Mouse (Mus musculus) limb, embryonic 10.5 days (tissue): ENCODE measurements around the gene Dynlt1a. TPM values are rescaled to one million over a fixed set of nuclear protein-coding genes. Genes with fewer than 3 reads are reported as not detected.
"Not testable (repeated sequence)": the region's sequence is repeated elsewhere in the genome, so short reads cannot be mapped to it uniquely, and the experiment has no call there.

Experiments used
- DNase-seq: peaks from one replicate; pipeline ENCODE4 v3.0.0-alpha.2; 2017; ENCODE audit warnings: low spot score
- H3K27ac ChIP-seq: fragments of 300-500 bp; sonication (generic); 2 replicates; pipeline ENCODE4 v1.5.1; 2016; ENCODE audit warnings: mild to moderate bottlenecking
- H3K27me3 ChIP-seq: fragments of 300-500 bp; sonication (generic); 2 replicates; pipeline ENCODE4 v1.6.1; 2016; ENCODE audit warnings: low read depth, mild to moderate bottlenecking; ENCODE audit not compliant: poor library complexity, severe bottlenecking
- H3K36me3 ChIP-seq: fragments of 300-500 bp; sonication (generic); 2 replicates; pipeline ENCODE4 v1.6.1; 2016; ENCODE audit warnings: mild to moderate bottlenecking, moderate library complexity
- H3K4me1 ChIP-seq: fragments of 300-500 bp; sonication (generic); 2 replicates; pipeline ENCODE4 v1.6.1; 2016
- H3K4me3 ChIP-seq: fragments of 300-500 bp; sonication (generic); 2 replicates; pipeline ENCODE4 v1.5.1; 2016; ENCODE audit warnings: mild to moderate bottlenecking, moderate library complexity
- H3K9me3 ChIP-seq: fragments of 300-500 bp; sonication (generic); replicated peaks from 2 replicates; pipeline ENCODE4 v1.6.1; 2016; ENCODE audit warnings: mild to moderate bottlenecking
- WGBS: fragments of 180-500 bp; shearing (Covaris S2); methylation state at CpG from one replicate; pipeline ENCODE4 v1.1.7; 2016; 5-methylcytosine and 5-hydroxymethylcytosine counted together
- polyA plus RNA-seq: library from polyadenylated mRNA; unstranded; fragments of >200 nt; fragmentation: Nextera tagmentation; extraction: Ambion mirVana; gene quantifications from 2 replicates; pipeline ENCODE4 v1.2.1, GENCODE M21; 2016

Gene Dynlt1a
- polyA plus RNA-seq, 1 experiment from 2014 or later: 18.8 TPM

GRCm38 (mm10) chr17:6311716-6312115, 5.6 kb downstream of the Dynlt1a start:
- not testable (repeated sequence) for H3K4me3 ChIP-seq, H3K27me3 ChIP-seq, DNase-seq, H3K27ac ChIP-seq, H3K4me1 ChIP-seq, H3K9me3 ChIP-seq, H3K36me3 ChIP-seq
- 94% methylated on average over 7 of the region's 7 CpGs for WGBS

GRCm38 (mm10) chr17:6306503-6306902, 10.8 kb downstream of the Dynlt1a start:
- 96% methylated on average over 11 of the region's 13 CpGs for WGBS
- DNase-seq: not testable (repeated sequence)

GRCm38 (mm10) chr17:6305656-6306270, 11.5 kb downstream of the Dynlt1a start:
- WGBS: 92% methylated on average over 12 of the region's 12 CpGs
- not testable (repeated sequence) for H3K4me1 ChIP-seq, H3K36me3 ChIP-seq, DNase-seq, H3K9me3 ChIP-seq, H3K27ac ChIP-seq, H3K27me3 ChIP-seq, H3K4me3 ChIP-seq

More at GRCm38 (mm10) chr17:6306503-6306902, 10.8 kb downstream of the Dynlt1a start:
- not testable (repeated sequence) for H3K27ac ChIP-seq, H3K9me3 ChIP-seq, H3K4me3 ChIP-seq, H3K36me3 ChIP-seq, H3K4me1 ChIP-seq, H3K27me3 ChIP-seq

GRCm38 (mm10) chr17:6304891-6305290, 12.4 kb downstream of the Dynlt1a start:
- not testable (repeated sequence) for DNase-seq, H3K36me3 ChIP-seq, H3K27ac ChIP-seq, H3K4me3 ChIP-seq, H3K27me3 ChIP-seq, H3K9me3 ChIP-seq, H3K4me1 ChIP-seq
- 95% methylated on average over 5 of the region's 6 CpGs for WGBS

- 52% methylated on average over 6 of the region's 12 CpGs for WGBS
- H3K4me3 ChIP-seq, H3K4me1 ChIP-seq, H3K27me3 ChIP-seq, H3K27ac ChIP-seq, H3K36me3 ChIP-seq, DNase-seq, H3K9me3 ChIP-seq: not testable (repeated sequence)
Observed at GRCm38 (mm10) chr17:6300190-6300863, 17.0 kb downstream of the Dynlt1a start.

GRCm38 (mm10) chr17:6297060-6297795, 20.1 kb downstream of the Dynlt1a start:
- not testable (repeated sequence) for H3K27ac ChIP-seq, DNase-seq, H3K9me3 ChIP-seq, H3K4me1 ChIP-seq, H3K4me3 ChIP-seq, H3K27me3 ChIP-seq, H3K36me3 ChIP-seq
- WGBS: 88% methylated on average over 9 of the region's 15 CpGs

- not testable (repeated sequence) for H3K27ac ChIP-seq, H3K4me3 ChIP-seq, H3K36me3 ChIP-seq, DNase-seq, H3K27me3 ChIP-seq, H3K9me3 ChIP-seq, H3K4me1 ChIP-seq
- no CpG with 5 or more reads among the region's 5 CpGs for WGBS
Observed at GRCm38 (mm10) chr17:6293882-6294281, 23.4 kb downstream of the Dynlt1a start.

GRCm38 (mm10) chr17:6289045-6289444, 28.3 kb downstream of the Dynlt1a start:
- H3K4me3 ChIP-seq, H3K4me1 ChIP-seq, DNase-seq, H3K36me3 ChIP-seq, H3K9me3 ChIP-seq, H3K27me3 ChIP-seq, H3K27ac ChIP-seq: not testable (repeated sequence)
- 95% methylated on average over 12 of the region's 12 CpGs for WGBS

- H3K27me3 ChIP-seq, H3K9me3 ChIP-seq: not testable (repeated sequence)
- WGBS: 95% methylated on average over 5 of the region's 5 CpGs
Observed at GRCm38 (mm10) chr17:6286169-6286568, 31.1 kb downstream of the Dynlt1a start.

GRCm38 (mm10) chr17:6283137-6283536, 34.2 kb downstream of the Dynlt1a start:
- not testable (repeated sequence) for H3K4me1 ChIP-seq, DNase-seq, H3K27me3 ChIP-seq, H3K9me3 ChIP-seq, H3K27ac ChIP-seq, H3K36me3 ChIP-seq, H3K4me3 ChIP-seq
- 95% methylated on average over 8 of the region's 10 CpGs for WGBS

More at GRCm38 (mm10) chr17:6286169-6286568, 31.1 kb downstream of the Dynlt1a start:
- not testable (repeated sequence) for H3K36me3 ChIP-seq, H3K4me1 ChIP-seq, H3K27ac ChIP-seq, DNase-seq, H3K4me3 ChIP-seq

GRCm38 (mm10) chr17:6280513-6280912, 36.8 kb downstream of the Dynlt1a start:
- WGBS: 90% methylated on average over 19 of the region's 19 CpGs

GRCm38 (mm10) chr17:6279772-6280171, 37.5 kb downstream of the Dynlt1a start:
- not testable (repeated sequence) for H3K27ac ChIP-seq, DNase-seq, H3K27me3 ChIP-seq, H3K4me3 ChIP-seq, H3K9me3 ChIP-seq, H3K4me1 ChIP-seq, H3K36me3 ChIP-seq
- 88% methylated on average over 10 of the region's 10 CpGs for WGBS

More at GRCm38 (mm10) chr17:6280513-6280912, 36.8 kb downstream of the Dynlt1a start:
- H3K9me3 ChIP-seq, H3K4me1 ChIP-seq, DNase-seq, H3K36me3 ChIP-seq, H3K27ac ChIP-seq, H3K27me3 ChIP-seq, H3K4me3 ChIP-seq: not testable (repeated sequence)

- DNase-seq, H3K4me3 ChIP-seq, H3K27me3 ChIP-seq, H3K4me1 ChIP-seq, H3K36me3 ChIP-seq, H3K27ac ChIP-seq, H3K9me3 ChIP-seq: not testable (repeated sequence)
- WGBS: 73% methylated on average over 8 of the region's 8 CpGs
Observed at GRCm38 (mm10) chr17:6279205-6279604, 38.1 kb downstream of the Dynlt1a start.
